Mouse (Mus musculus) frontal cortex, postnatal 10 days (tissue): ENCODE measurements around the gene Ica1l.
"Not testable (repeated sequence)": the region's sequence is repeated elsewhere in the genome, so short reads cannot be mapped to it uniquely, and the experiment has no call there.

ENCODE experiments used
- DNase-seq, 2 experiments: peaks; one replicate each; pipeline ENCODE4 v3.0.0; 2022; ENCODE audit warnings: low spot score in 2 of 2, mixed read lengths in 1 of 2

Gene Ica1l

DNA sequence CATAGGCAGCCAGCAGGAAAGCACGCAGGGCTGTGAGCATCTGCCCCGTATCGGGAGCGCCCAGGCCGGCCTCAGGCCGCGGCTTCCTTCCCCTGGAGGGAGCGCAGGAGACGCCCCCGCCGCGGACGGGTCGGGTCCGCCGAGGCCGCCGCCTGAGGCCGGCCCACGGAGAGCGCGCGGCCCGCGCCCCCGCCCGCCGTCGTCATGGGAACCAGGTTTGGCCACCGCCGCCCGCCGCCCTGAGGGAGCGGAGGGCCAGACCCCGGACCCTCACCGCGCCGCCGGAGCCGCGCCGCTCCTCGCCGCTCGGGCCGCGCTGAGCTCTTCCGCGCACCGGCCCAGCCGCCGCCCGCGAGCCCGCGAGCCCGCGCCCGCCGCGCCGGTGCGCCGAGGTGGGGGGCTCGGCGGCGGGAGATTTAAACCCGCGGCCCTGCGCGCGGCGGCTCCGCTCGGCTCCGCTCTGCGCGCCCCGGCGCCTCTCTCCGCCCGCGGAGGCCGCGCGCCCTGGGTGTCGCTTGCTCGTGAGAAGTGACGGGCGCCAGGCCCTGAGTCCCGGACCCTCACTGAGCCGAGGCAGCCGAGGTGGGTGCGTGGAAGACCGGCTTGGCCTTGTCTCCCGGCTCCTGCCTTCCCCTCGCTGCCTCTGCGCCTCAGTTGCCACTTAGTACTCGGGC lies at the start of gene Ica1l:
Gene Ica1l (minus strand): TSS at position 389 of the 674 bp plus-strand sequence.
- peak; percentile 15 to 46 for DNase-seq

DNA sequence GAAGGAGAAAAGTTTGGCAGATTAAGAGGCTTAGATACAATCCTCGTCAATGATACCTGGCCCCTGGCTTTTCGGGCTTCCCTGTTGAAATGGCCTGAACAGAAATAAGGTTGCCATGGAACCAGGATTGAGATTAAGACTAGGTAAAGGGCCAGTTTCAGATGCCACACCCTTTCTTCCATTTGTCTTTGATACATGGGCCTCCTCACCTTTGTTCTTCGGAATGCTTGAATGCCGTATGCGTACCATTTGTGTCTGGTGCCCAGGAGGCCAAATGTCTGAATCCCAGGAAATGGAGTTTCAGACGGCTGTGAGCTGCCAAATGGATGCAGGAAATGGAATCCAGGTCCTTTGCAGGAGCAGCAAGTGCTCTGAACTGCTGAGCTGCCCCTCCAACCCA lies 33.4 kb upstream of the Ica1l start:
- no peak for DNase-seq

- no peak for DNase-seq
Measured at GRCm38 (mm10) chr1:60075590-60075989, 32.6 kb upstream of the Ica1l start.

DNA sequence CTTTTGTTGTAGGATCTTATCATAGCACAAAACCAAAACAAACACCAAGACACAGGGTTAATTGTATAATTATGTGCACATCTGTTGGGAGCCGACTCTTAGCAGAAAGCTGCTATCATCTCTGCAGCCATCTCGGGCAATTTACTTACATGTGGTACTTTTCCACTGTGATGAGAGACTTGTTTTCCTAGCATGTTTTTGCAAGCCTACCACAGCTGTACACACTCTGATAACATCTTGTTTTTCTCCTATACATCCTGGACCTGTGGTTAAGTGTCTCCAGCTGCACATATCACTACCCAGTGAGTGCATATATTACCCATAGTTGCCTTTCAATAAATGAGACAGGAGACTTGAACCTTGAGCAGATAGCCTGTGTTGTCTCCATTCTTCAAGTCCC lies 32.0 kb upstream of the Ica1l start:
- DNase-seq, result no peak

DNA sequence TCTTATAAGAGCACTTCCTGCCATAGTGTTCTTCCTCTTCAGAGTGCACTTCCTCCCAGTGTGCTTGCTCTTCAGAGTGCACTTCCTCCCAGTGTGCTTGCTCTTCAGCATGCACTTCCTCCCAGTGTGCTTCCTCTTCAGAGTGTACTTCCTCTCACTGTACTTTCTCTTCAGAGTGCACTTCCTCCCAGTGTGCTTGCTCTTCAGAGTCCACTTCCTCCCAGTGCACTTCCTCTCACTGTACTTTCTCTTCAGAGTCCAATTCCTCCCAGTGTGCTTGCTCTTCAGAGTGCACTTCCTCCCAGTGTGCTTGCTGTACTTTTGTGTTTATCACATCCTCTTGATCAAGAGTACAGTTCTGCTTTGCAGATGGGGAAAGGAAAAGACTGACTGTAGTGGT lies 27.7 kb upstream of the Ica1l start:
- not testable (repeated sequence) for DNase-seq

- no peak for DNase-seq
Measured at GRCm38 (mm10) chr1:60056310-60056709, 13.3 kb upstream of the Ica1l start.

DNA sequence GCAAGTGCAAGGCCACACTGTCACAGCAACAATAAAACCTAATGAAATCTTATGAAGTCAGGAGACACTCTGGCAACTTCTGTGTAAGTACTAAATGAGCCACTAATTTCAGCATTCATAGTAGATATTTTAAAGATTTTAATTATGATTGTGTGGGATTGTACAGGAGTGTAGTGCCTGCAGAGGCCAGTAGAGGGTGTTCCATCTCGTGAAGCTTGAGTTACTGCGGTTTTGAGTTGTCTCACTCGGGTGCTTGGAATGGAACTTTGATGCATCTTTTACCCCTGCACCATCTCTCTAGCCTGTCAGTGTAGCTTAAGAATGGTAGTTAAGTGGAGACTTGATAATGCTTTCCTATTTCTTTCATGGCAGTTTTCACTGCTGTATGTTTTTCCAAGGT lies 11.7 kb upstream of the Ica1l start:
- DNase-seq, result no peak

- not testable (repeated sequence) for DNase-seq
Measured at GRCm38 (mm10) chr1:60047481-60047880, 4.5 kb upstream of the Ica1l start.

GRCm38 (mm10) chr1:60044595-60044994 lies 1.6 kb upstream of the Ica1l start:
- no peak for DNase-seq

- peak; percentile 17 to 25 for DNase-seq
Measured at GRCm38 (mm10) chr1:60042398-60042795, 587 bp downstream of the Ica1l start.

DNA sequence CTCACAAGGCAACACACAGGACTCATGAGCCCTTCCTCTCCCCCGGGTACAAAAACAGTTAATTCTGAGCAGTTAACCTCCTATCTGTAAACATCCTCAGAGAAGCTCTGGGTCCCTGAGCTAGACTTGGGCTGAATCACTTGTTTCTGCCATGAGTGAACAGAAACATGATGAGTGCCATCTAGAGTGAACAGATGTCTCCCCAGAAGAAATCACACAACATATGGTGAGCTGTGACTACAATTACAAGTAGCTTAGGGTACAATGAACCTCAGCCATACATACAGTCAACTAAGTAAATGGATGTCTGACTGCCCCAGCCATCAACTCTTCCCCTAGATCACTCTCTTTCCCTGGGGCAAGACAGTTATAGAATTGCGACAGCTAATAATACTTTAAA lies 7.9 kb downstream of the Ica1l start:
- no peak for DNase-seq

DNA sequence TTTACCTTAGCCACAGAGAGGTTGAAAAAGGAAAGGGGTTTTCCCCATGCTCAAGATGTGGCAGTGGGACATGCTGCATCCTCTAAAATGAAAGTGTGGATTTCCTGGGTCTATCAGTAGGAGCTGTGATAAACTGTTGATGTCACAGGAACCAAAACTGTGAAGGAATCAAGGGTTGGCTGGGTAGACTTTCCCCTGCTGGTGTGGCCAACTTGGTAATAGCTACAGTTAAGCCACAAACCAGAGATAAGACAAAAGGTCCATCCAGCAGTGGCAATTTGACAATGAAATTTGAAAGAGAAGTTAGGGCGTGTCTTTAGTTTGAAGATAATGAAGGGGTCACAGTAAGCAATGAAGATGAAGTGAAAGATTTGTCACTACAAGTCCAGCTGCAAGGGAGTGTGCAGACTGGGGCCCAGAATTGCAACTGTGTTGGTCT lies 25.9 kb downstream of the Ica1l start:
- no peak for DNase-seq

GRCm38 (mm10) chr1:60016136-60016611 lies 26.8 kb downstream of the Ica1l start:
- DNase-seq, result no peak

GRCm38 (mm10) chr1:60015511-60015910 lies 27.5 kb downstream of the Ica1l start:
- DNase-seq, result no peak

DNA sequence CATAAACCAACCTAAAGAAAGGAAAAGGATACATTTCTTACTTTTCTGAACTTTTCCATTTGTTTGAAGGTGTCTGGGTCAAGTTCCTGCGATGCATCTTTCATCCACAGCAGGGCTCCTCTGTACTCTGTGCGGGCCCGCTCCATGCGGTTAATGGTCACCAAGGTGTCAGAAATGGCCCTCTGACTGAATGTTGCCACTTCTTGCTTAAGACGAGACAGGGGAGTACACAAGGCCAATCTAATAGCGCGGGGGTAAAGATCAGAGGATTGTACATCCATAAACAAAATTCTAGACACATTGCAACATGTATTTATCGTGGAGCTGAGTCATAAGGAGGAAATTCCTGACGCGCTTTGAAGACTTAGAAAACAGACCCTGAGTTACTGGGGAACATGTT lies 29.2 kb downstream of the Ica1l start:
- DNase-seq, result no peak

GRCm38 (mm10) chr1:60008743-60009142 lies 34.2 kb downstream of the Ica1l start:
- no peak for DNase-seq

DNA sequence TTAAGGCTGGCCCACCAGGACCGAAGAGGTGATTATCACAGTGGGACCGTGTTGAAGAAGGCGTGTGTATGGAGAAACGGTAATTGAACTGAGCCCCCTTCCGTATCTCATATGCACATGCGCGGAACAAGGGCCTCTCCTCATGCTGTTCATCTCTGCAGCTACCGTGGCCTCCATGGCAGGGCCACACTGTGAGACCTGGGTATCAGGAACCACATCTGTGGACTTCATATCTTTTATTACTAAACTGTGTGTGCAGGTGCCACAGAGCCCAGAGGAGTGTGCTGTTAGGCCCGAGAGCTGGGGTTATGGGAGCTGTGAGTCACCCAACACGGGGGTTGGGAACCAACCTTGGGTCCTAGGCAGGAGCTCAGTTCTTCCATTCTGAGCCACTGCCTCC lies 35.6 kb downstream of the Ica1l start:
- no peak for DNase-seq

- no peak for DNase-seq
Measured at GRCm38 (mm10) chr1:60000319-60000718, 42.7 kb downstream of the Ica1l start.

GRCm38 (mm10) chr1:59997352-59997751 lies 45.6 kb downstream of the Ica1l start:
- DNase-seq, result no peak

DNA sequence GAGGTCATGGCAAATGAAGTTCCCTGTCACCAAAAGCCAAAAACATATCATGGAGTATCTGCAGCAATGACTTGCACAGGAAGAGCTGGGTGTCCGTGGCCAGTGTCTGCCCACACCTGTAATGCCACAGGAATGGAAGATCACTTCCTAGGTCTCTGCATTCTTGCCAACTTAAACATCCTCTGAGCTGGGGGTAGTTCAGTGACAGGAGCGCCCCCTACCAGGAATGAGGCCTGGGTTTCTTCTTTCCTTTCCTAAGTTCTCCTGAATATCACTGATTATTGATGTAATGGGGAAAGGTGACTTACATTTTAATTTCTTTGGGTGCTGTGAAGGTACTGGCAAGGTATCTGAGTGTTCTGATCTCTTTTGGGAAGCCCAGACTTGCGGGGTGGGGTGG lies 47.3 kb downstream of the Ica1l start:
- no peak for DNase-seq

DNA sequence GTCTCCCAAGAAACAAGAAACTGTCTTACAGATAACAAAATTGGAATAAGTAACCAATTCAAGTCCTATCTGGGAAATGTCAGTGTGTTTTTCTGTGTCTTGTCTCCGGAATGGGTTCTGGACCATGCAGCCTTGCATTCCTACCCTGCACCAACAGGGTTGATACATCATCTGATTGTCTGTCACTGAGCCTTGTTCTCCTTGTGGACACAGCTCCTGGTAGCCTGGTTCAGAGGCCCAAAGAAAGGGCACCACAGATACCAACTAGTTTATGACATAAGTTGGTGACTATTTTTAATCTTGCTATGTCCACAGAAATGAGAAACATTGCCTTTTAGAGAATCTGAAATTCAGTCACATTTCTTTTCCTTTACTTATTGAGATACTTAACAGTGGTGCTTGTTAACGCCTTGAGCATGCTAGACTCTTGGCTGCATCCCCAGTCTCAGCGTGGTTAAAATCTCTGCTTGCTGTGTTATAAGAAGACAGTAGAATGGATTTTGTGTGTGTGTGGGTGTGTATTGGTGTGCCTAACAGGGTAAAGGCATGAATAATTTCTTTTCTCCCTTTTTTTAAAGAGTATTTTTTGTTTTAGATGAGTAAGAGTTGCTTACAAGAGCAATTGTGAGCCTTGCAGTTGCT lies 55.5 kb downstream of the Ica1l start:
- peak; percentile 28 to 39 for DNase-seq

DNA sequence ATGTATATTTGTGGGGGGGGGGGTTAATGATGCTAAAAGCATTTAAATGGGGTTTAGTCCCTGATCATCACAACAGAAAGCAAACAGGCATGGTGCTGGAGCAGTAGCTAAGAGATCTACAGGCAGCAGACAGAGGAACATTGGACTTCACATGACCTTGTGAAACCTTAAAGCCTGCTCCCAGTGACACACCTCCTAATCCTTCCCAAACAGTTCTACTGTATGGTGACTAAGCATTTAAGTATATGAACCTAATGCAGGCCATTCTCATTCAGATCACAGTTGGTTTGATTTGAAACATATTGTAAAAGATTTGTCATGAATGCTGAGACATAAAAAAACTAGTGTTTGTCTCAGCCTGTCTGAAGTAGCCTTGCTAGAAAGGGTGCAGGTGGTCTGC lies 56.4 kb downstream of the Ica1l start:
- no peak for DNase-seq

- no peak for DNase-seq
Measured at GRCm38 (mm10) chr1:59967291-59967690, 75.7 kb downstream of the Ica1l start.
